Mouse (Mus musculus): Measurements from ENCODE around the gene Neurod2. TPM values are rescaled to one million over a fixed set of nuclear protein-coding genes. Genes with fewer than 3 reads are reported as not detected.

Neurod2 gene
- polyA plus RNA-seq, 1 experiment from 2014 or later = 1.3 TPM

Other genes starting within 250 kb of the Neurod2 start
- 35.2 and 36.4 TPM in 2 replicates for gene Fbxl20, start 179.2 kb downstream of the Neurod2 start, polyA plus RNA-seq (2016; fragmentation: Nextera tagmentation; extraction: Ambion mirVana)
- gene Med1, start 136.4 kb downstream of the Neurod2 start, polyA plus RNA-seq (2016; fragmentation: Nextera tagmentation; extraction: Ambion mirVana) = 80.9 and 84.7 TPM in 2 replicates
- 14.1 and 16.7 TPM in 2 replicates for gene Cdk12, start 126.6 kb downstream of the Neurod2 start, polyA plus RNA-seq (2016; fragmentation: Nextera tagmentation; extraction: Ambion mirVana)
- gene Ppp1r1b, start 18.8 kb upstream of the Neurod2 start, polyA plus RNA-seq (2016; fragmentation: Nextera tagmentation; extraction: Ambion mirVana) = 1.2 and 1.4 TPM in 2 replicates
- 46.9 and 52.0 TPM in 2 replicates for gene Stard3, start 28.7 kb upstream of the Neurod2 start, polyA plus RNA-seq (2016; fragmentation: Nextera tagmentation; extraction: Ambion mirVana)
- 0.19 and 0.33 TPM in 2 replicates for gene Tcap, start 54.2 kb upstream of the Neurod2 start, polyA plus RNA-seq (2016; fragmentation: Nextera tagmentation; extraction: Ambion mirVana)
- 0.15 TPM in 1 of 2 replicates, not detected in the other for gene Pnmt, start 56.8 kb upstream of the Neurod2 start, polyA plus RNA-seq (2016; fragmentation: Nextera tagmentation; extraction: Ambion mirVana)
- 9.0 and 9.3 TPM in 2 replicates for gene Pgap3, start 70.8 kb upstream of the Neurod2 start, polyA plus RNA-seq (2016; fragmentation: Nextera tagmentation; extraction: Ambion mirVana)
- gene Erbb2, start 82.8 kb upstream of the Neurod2 start, polyA plus RNA-seq (2016; fragmentation: Nextera tagmentation; extraction: Ambion mirVana) = 14.9 and 17.4 TPM in 2 replicates
- gene Mien1, start 109.3 kb upstream of the Neurod2 start, polyA plus RNA-seq (2016; fragmentation: Nextera tagmentation; extraction: Ambion mirVana) = 158 and 163 TPM in 2 replicates
- 0.43 and 0.75 TPM in 2 replicates for gene Grb7, start 116.7 kb upstream of the Neurod2 start, polyA plus RNA-seq (2016; fragmentation: Nextera tagmentation; extraction: Ambion mirVana)
- gene Ikzf3, start 216.4 kb upstream of the Neurod2 start, polyA plus RNA-seq (2016; fragmentation: Nextera tagmentation; extraction: Ambion mirVana) = 0.27 TPM in 1 of 2 replicates, not detected in the other
- gene Zpbp2, start 221.4 kb upstream of the Neurod2 start, polyA plus RNA-seq (2016; fragmentation: Nextera tagmentation; extraction: Ambion mirVana) = 0.37 TPM in 1 of 2 replicates, not detected in the other

All from midbrain, embryonic 12.5 days (tissue).